Mouse (Mus musculus) adrenal gland, postnatal 4 days (tissue): ENCODE measurements around the gene Mknk2. TPM values are rescaled to one million over a fixed set of nuclear protein-coding genes. Genes with fewer than 3 reads are reported as not detected.

Experiments
- DNase-seq, 2 experiments: peaks; one replicate each; pipeline ENCODE4 v3.0.0; 2021 to 2022; ENCODE audit warnings: low spot score in 2 of 2, mixed read lengths in 2 of 2
- long read RNA-seq, 2 experiments: library from polyadenylated mRNA; stranded (forward); transcript quantifications; one replicate each; pipeline ENCODE4 v2.0.0; 2021
- total RNA-seq, 2 experiments: library from RNA; stranded (reverse); gene quantifications; 2 replicates each; pipeline ENCODE4 v1.2.3; 2021

Mknk2 gene
- total RNA-seq = 100 to 1,000 TPM; 126 to 134 TPM
- long read RNA-seq, experiment 1, transcript Mknk2-205 (14 exons, 3,439 nt) = major isoform, 24 of 179 reads
- long read RNA-seq, experiment 1, partial matches to known transcripts = 21 of 179 reads
- long read RNA-seq, experiment 1, other reads (novel, unspliced or antisense) = 134 of 179 reads
- long read RNA-seq, experiment 2, transcript Mknk2-205 (14 exons, 3,439 nt) = major isoform, 12 of 172 reads
- long read RNA-seq, experiment 2, partial matches to known transcripts = 75 of 172 reads
- long read RNA-seq, experiment 2, other reads (novel, unspliced or antisense) = 85 of 172 reads

DNA sequence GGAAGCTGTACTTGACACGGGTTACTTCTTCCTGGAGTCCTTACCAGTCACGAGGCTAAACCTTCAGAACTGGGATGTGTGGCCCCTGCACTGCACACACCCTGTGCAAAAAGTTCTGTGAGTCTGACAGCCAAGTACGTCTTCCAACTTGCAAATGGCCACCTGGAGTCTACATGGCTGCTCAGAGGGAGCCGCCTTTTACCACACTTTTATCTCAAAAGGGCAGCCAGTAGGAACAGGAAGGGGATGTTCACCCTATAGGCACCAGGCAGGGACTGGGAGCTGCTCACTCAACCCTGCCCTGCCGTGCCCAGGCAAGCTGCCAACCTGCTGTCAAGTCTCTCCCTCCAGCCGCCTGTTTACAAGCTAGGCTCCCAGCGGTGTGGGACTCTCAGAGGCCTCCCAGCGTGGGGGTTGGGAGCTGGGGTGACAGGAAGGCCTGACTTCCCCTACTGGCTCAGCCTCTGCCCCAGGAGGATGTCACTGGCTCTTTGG is at the start of gene Mknk2:
Gene Mknk2 (minus strand): TSS at position 171 of the 495 bp plus-strand sequence.
- DNase-seq = peak; percentile 67 to 87

- DNase-seq = no peak
Observed at GRCm38 (mm10) chr10:80717281-80717680, 39.4 kb upstream of the Mknk2 start.

DNA sequence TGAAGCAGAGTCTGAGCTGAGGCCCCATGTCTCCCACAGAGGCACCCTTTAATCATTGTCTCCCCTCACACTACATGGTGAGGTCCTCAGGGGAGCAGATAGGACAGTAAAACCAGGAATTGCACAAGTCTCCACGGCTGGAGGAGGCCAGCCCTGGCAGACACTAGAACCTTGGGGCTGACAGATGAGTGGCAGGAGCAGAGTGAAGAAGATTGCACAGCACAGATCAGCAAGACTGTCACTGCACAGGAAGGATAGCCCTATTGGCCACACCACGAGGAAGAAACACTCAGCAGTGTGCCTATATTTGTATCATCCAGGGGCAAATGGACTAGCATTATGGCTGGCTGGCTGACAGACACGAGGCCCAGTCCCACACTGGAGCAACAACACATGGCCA is 32.9 kb upstream of the Mknk2 start:
- no peak for DNase-seq

DNA sequence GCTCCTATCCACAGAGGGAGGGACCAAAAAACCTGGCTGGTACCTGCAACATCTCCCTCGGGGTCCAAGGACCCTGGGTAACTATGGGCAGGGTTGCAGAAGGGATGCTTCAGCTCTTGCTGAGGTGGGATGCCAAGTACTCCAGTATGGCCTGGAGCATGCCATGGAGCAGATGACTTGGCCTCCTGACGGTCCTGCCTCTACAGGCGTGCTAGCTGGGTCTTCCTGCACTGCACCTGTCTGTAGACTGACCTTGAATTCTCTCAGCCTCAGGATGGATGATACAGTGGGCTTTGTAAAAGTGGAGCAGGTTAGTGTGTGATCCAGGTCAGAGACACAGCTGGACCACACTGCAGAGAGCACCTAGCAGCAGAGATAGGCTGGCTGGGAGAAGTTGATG is 27.6 kb upstream of the Mknk2 start:
- no peak for DNase-seq

DNA sequence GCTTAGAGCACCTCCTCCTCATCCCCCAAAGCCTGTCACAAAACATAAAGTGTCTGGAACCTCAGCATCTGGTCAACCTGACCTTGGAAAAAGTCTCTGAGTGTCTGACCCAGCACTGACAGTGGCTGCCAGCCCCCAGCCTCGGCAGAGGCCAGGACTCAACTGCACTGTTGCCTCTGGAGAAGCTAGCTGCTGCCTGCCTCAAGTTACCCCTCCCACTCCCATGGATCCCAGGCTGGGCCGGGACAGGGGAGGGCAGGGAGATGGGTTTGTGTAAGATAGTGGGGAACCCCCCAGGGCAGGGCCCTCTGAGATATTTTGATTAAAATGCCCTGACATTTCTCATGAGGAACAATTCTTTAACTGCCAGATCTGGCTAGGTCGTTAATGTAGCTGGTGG is 27.1 kb upstream of the Mknk2 start:
- DNase-seq = no peak

GRCm38 (mm10) chr10:80704418-80704817 is 26.5 kb upstream of the Mknk2 start:
- DNase-seq = no peak

DNA sequence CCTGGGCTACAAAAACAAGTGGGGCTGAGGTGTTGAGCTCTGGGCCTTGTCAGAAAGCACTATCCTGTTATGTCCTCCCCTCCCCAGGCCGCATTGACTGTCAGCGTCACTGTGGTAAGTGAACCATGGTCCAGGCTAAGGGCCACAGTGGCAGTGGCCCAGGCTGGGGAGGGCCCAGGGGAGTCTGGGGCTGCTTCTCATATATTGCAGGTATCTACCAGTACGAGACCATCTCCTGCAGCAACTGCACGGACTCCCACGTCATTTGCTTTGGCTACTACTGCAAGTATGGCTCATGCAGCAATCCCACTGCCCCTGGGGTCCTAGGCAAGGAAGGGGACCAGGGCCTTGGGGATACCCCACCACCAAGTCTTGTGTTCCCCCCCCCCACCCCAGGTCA is 25.7 kb upstream of the Mknk2 start:
- no peak for DNase-seq

DNA sequence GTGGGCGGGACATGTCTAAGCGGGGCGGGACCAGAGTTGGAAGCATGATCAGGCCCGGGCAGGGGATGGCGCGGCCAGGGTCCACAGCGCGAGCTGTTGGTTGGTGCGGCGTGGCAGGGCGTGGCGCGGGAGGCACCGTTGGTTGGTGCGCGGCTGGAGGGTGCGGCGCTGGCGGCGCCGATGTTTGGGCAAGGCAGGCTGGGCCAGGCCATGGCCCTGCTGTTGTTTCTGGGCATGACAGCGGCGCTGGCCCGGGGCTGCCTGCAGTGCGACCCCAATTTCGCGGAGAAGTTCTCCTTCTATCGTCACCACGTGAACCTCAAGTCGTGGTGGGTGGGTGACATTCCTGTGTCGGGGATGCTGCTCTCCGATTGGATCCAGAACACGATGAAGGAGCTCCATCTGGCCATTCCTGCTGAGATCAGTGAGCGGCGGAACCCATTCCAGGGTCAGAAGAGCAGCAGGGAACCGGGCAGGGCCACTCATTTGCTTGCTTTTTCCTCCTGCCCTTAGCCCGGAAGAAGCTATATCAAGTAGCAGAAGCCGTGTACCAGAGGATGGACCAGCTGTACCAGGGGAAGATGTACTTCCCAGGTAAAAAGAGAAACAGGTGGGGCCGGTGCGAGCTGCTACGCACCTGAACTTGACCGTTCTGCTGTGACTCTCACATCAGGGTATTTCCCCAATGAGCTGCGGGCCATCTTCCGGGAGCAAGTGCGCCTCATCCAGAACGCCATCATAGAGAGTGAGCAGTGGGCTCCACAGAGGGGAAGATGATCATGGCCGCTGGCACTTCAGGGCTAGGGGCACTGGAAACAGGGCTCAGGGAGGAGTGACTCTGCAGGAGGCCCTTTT is 24.9 kb upstream of the Mknk2 start:
- DNase-seq = peak; percentile 80 to 94

DNA sequence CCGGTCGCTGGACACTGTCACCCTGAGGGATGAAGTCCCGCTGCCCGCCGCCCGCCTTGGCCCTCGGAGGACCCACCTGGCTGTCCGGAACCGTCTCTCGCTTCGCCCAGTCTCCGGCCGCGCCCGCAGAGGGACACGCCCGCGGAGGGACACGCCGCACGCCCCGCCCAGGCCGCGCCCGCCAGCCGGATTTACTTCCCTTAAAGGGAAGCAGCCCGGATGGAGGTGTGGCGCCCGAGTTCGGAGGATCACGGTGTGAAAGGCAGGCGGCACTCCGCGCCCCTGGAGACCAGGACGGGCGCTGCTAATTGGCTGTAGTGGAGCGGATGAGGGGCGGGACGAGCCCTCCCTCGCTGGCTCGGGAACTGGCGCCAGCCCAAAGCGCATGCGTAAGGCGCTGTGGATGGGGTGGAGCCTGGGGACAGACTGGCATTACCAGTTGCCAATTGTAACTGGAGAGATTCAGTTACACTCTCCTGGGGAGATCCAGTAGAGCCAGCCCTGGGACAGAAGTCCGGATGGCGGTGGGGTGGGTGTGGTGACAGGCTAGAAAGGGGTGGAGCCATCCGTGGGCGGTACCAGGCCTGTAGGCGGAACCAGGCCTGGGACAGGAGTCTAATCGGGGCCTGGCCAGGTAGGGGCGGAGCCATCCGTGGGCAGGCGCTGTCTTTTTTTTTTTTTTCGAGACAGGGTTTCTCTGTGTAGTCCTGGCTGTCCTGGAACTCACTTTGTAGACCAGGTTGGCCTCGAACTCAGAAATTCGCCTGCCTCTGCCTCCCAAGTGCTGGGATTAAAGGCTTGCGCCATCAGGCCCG is 24.0 kb upstream of the Mknk2 start, which contains the start of the genes Mob3a and Izumo4:
Gene Mob3a (minus strand): TSS at position 257 of the 815 bp plus-strand sequence.
Gene Izumo4 (plus strand): TSS at position 464 of the 815 bp plus-strand sequence.
- DNase-seq = peak; percentile 96 to 98

GRCm38 (mm10) chr10:80700732-80701131 is 22.8 kb upstream of the Mknk2 start:
- no peak for DNase-seq

- DNase-seq = no peak
Observed at GRCm38 (mm10) chr10:80700038-80700504, 22.2 kb upstream of the Mknk2 start.

DNA sequence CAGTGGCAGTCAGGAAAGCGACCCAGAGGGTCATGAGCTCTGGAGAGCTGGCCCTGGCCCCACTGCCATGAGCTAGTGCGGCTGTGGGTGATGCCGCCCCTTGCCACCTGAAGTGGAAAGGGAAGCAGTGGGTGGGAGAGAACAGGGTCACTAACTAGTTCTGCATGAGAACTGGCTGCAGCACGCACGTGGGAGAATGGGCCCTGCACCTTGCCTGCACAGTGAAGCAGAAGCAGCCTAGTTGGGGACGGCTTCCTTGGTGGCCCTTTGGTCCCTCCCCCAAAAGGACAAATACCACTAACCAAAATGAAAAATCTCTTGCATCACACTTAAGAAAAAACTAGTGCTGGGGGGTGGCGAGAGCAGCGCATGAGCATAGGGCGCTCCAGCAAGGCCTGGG is 20.7 kb upstream of the Mknk2 start:
- DNase-seq = no peak

GRCm38 (mm10) chr10:80697812-80698211 is 19.9 kb upstream of the Mknk2 start:
- DNase-seq = no peak

GRCm38 (mm10) chr10:80697393-80697787 is 19.5 kb upstream of the Mknk2 start:
- DNase-seq = no peak

- no peak for DNase-seq
Observed at GRCm38 (mm10) chr10:80696502-80697392, 18.8 kb upstream of the Mknk2 start.

DNA sequence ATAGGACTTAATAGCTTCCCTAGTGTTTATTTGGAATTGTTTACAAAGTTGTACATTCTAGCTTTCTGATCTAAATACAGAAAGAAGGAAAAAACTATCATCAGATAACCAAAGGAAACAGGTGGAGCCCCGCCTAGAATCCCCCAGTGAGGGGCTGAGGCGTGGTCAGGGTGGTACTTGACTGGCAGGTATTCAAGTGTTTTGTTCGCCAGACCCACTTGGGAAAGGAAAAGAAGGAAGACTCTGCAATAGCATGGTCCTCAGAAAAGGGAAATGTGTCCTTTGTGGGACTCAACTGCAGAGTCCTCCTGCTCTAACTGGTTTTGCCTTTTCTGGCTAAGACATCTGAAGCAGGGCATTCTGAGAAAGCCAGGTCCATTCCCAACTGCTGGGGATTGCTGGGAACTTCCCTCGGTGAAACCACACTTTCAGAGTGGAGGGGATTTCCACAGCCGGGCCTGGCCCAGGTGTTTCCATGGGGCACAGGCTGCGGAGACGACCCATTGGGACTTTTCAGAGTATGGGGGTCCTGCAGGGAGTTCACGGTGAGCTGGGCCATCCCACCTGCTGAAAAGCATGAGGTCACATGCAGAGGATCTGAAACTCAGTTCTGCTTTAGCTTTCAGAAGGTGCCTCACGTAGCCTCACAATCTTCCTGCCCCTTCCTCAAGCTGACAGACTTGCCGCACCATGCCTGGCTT is 18.0 kb upstream of the Mknk2 start:
- DNase-seq = no peak

DNA sequence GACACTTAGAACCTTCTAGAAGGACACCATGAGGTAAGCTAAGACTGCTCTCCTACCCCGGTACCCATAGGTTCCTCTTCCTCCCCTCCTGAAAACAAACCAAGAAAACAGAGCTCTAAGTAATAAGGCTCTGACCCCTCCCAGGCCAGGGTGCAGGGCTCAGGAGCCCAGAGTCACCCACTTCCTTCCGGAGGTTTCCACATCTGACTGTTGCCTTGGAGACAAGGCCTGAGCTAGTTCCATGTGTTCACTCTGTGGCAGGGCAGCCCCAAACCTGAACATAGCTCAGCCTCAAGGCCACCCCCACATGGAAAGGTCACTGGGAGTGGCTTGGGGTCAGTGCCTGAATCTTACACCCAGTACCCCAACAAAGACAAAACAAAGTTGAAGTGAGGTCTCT is 17.3 kb upstream of the Mknk2 start:
- DNase-seq = no peak

GRCm38 (mm10) chr10:80694159-80694938 is 16.4 kb upstream of the Mknk2 start:
- DNase-seq = no peak
